Mouse (Mus musculus): Measurements from ENCODE around the gene Casp14.
"Not testable (repeated sequence)": the region's sequence is repeated elsewhere in the genome, so short reads cannot be mapped to it uniquely, and the experiment has no call there.

Casp14 gene

GRCm38 (mm10) chr10:78666696-78667095, 51.4 kb downstream of the Casp14 start:
- DNase-seq: not testable (repeated sequence)

GRCm38 (mm10) chr10:78664546-78664945, 53.5 kb downstream of the Casp14 start:
- DNase-seq: no peak
